Mouse (Mus musculus): ENCODE data around the gene Fam135a. TPM values are rescaled to one million over a fixed set of nuclear protein-coding genes. Genes with fewer than 3 reads are reported as not detected.
A peak's percentile ranks its signal among the peaks of the same experiment; 100 is the strongest.

Fam135a gene
- total RNA-seq (2021) = 10 to 100 TPM; 18.0 to 20.8 TPM
- long read RNA-seq, experiment 1, full-length matches to known transcripts = 4 of 19 reads
- long read RNA-seq, experiment 1, partial matches to known transcripts = 3 of 19 reads
- long read RNA-seq, experiment 1, other reads (novel, unspliced or antisense) = 12 of 19 reads
- long read RNA-seq, experiment 2, full-length matches to known transcripts = 2 of 10 reads
- long read RNA-seq, experiment 2, partial matches to known transcripts = 4 of 10 reads
- long read RNA-seq, experiment 2, other reads (novel, unspliced or antisense) = 4 of 10 reads

DNA sequence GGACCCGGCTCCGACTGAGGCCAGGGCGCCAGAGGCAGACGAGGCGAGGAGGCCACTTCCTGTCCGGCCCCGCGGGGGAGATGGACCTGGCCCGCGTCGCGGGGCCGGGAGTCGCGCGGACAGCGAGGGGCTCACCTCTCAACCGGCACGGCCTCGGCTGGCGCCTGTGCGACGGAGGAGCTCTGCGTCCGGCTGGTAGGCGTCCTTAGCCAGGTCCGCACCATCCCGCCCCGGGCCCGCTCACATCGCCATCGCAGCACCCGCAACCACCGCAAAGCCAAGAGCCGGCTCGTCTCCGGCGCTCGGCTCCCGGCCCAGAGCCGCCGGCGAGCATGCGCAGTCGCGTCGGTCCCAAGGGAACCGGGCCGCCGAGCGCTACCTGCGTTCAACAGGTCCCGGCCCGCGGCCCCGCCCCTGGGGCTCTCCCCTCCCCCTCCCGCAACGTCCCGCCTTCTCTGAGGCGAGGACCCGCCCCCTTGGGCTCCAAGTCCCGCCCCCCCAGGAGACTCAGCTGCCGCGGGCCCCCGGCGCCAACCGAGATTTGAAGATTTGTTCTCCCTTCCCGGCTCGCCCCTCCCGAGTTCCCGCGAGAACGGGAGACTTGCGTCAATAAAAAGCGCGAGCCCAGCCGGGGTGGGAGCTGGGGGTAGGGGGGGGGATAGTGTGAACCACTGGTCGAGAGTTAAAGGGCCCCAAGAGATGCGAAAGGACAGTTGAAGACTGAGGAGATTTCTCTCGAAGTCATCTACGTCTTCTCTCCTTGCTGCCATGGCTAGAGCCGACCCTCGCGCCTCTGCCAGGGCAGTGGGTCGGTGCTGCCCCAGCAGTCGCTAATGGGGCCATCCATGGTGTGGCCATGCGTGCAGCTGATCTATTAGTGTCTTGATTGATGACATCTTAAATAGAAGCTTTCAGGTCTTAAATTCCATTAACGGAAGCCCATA lies at the start of gene Fam135a:
Fam135a (minus strand) TSS at position 416 of the 944 bp plus-strand sequence.
- peak; percentile 91 for DNase-seq (ENCODE audit: low spot score)

GRCm38 (mm10) chr1:24143504-24143903 lies 43.4 kb upstream of the Fam135a start:
- DNase-seq (ENCODE audit: low spot score) = no peak

GRCm38 (mm10) chr1:24140555-24140954 lies 40.4 kb upstream of the Fam135a start:
- DNase-seq (ENCODE audit: low spot score) = no peak

DNA sequence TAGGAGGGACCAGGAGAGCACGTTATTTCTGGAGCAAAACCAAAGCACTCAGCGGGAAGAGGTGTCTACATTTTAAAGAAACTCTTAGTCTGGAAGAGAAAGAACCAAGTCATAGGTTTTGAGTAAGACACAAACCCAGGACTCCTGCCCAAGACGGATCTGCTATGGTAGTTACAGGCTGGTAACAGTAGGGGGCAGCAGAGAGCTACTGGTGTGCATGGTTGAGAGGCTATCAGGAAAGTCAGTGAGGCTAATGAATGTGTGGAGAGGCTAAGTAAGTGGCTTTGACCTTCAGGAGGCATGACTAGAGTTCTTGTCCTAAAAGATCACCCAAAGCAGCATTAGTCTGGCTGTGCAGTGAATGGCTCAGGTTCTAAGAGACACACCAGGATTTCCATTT lies 37.0 kb upstream of the Fam135a start:
- DNase-seq (ENCODE audit: low spot score) = peak; percentile 23

GRCm38 (mm10) chr1:24134792-24135191 lies 34.7 kb upstream of the Fam135a start:
- DNase-seq (ENCODE audit: low spot score) = no peak

DNA sequence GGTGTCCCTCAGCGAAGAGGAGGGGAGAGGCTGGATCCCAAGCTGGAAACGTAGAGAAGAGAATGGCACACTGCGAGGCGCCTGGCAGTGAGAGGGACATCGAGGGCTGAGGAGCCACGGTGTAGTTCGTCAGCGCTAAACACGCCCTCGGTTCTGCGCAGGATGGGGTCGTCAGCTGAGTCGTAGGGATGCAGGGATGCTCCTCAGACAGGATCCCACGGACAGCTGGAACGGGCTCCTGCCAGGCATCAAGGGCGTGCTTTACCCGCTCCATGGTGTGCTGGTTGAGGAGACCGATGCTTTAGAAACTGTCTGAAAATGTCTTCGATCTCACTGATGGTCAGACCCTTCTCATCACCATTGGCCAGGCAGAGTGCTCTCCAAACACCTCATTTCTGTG lies 33.7 kb upstream of the Fam135a start:
- DNase-seq (ENCODE audit: low spot score) = no peak

GRCm38 (mm10) chr1:24127866-24128265 lies 27.7 kb upstream of the Fam135a start:
- no peak for DNase-seq (ENCODE audit: low spot score)

DNA sequence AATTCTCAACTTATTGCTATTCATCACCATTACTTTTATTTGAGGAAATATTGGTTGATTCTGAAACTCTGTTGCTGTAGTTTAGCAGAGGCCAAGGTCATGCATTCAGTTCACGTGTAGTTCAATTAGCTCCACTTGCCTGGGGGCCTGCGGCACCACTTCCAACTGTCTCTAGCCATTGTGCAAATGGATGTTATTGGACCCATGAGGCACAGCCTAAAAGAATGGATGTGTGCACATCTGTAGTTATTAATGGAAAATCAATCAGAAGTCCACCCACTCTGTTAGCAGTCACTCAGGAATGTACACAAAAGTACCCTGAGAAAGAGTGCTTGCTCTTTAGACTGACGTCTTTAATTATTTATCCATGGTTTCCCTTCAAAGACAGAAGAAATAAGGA lies 24.5 kb upstream of the Fam135a start:
- DNase-seq (ENCODE audit: low spot score) = no peak

- no peak for DNase-seq (ENCODE audit: low spot score)
Observed at GRCm38 (mm10) chr1:24122582-24122981, 22.4 kb upstream of the Fam135a start.

DNA sequence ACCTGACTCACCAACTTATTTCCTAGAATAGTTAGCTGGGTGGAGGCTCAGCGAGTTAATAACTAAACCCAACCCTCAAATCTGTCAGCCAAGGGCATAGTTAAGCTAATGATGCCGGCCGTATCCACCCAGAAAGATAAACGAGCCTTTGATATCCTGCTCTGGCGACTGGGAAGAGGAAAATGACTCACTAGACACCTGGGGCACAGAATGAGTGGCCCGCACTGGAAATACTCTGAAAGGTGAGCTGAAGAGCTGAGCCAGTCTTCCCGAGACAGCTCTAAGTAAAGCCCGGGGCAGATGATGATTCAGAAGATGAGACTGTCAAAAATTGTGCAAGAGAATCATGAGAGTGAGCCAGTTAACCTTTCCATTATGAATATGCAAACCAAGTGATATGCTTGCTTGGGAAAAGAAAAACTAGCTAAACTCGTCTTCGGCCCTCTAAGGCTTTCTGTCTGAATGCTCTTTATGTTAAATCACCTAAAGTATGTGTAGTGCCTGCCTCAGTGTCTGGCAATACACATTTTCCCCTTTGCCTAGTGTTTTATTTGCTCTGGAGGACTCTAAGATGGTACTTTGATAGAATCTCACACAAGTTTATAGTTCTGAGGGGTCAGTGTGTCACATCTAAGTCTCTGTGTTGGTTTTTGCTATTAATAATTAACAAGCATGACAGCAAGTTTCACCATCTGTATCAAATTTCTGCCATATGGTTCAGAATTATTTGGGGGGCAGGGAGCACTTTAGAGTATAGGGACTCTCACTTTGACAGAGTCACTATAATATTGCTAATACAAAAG lies 8.0 kb upstream of the Fam135a start:
- no peak for DNase-seq (ENCODE audit: low spot score)

- DNase-seq (ENCODE audit: low spot score) = no peak
Observed at GRCm38 (mm10) chr1:24107378-24107777, 7.2 kb upstream of the Fam135a start.

DNA sequence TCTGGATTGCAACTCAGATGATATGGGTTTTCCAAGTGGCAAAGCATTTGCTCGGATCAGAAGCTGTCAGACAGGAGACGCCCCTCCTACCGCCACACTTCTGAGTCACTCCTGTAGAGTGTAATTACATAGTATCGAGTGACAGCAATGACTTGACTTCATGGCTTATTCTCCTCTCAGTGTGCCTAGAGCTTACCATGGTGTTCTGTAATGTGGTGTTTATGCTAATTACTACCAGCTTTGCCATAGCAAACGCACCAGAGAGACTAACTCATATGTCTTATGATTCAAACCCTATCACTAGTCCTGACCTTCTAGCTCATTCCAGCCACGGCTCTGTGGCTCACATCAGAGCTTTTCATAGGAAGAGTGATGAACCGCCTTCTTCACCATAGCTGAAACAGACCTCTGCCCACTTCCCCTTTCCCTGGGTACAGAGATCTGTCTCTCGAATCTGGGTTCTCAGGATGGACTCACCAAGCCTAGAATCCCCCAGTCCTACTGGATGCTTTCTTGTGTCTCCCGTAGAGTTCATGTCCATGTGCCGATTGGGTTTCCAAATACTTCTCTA lies 2.5 kb upstream of the Fam135a start:
- no peak for DNase-seq (ENCODE audit: low spot score)

DNA sequence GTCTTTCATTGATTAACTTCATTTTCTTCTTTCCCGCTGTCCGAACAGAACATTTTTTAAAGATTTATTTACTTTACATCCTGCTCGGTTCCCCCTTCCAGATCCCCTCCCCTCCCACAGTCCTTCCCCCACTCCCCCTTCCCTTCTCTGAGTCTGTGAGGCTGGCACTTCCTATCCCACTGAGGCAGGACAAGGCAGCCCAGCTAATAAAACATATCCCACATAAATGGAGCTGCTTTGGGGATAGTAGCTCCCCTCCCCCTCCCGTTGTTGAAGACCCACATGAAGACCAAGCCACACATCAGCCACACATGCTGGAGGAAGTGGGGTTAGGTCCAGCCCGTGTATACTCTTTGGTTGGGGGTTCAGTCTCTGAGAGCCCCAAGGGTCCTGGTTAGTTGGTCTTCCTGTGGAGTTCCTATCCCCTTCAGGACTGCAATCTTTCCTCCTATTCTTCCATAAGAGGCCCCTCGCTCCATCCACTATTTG lies 773 bp upstream of the Fam135a start:
- DNase-seq (ENCODE audit: low spot score) = no peak

DNA sequence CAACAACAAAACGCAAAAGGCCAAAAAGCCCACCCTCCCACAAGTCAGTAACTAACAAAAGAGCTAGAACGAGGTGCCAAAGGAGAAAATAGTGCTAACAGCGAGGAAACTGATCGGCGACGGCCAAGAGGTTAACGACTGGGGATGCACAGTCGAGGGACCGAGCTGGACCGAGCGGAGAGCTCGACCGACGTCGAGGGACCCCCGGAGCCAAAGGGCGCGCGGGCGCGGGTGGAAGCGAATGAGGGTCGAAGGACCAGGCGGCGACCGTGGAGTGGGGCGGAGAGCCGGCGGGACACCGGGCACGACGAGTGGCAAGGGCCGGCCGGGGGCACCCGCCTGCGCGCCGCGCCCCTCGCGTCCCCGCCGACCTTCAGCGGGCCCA lies 608 bp downstream of the Fam135a start:
- no peak for DNase-seq (ENCODE audit: low spot score)

GRCm38 (mm10) chr1:24097541-24097940 lies 2.6 kb downstream of the Fam135a start:
- DNase-seq (ENCODE audit: low spot score) = no peak

GRCm38 (mm10) chr1:24092414-24092813 lies 7.7 kb downstream of the Fam135a start:
- no peak for DNase-seq (ENCODE audit: low spot score)

GRCm38 (mm10) chr1:24090603-24091002 lies 9.5 kb downstream of the Fam135a start:
- DNase-seq (ENCODE audit: low spot score) = no peak

DNA sequence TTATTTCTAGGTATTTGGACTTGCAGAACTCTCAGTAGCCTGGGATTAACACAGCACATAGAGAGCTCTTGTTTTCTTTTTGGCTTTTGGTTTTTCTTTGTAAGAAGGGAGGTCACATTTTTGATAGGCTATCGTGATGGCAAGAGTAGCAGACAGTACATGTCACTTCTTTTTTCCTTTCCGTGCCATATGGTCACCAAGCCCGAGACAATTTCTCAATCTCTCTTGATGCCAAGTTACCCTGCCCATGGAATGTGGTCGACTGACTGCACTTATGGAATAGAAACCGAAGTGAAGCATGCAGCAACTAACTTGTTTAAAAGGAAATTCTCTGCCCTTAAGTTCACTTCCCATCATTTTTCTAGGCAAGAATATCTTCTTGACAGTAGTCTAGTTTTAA lies 10.0 kb downstream of the Fam135a start:
- no peak for DNase-seq (ENCODE audit: low spot score)

GRCm38 (mm10) chr1:24086176-24086575 lies 14.0 kb downstream of the Fam135a start:
- DNase-seq (ENCODE audit: low spot score) = no peak

- no peak for DNase-seq (ENCODE audit: low spot score)
Observed at GRCm38 (mm10) chr1:24074396-24074795, 25.7 kb downstream of the Fam135a start.

All from gastrocnemius, adult 18-20 months (tissue).